Mouse (Mus musculus) forebrain, postnatal 0 days (tissue): ENCODE results near the gene Cdca7. TPM values are rescaled to one million over a fixed set of nuclear protein-coding genes. Genes with fewer than 3 reads are reported as not detected.
A peak's percentile ranks its signal among the peaks of the same experiment; 100 is the strongest.

Experiments used
- ATAC-seq: fragments of 200-750 bp; cut with Nextera tagmentation; 2 replicates; pipeline ENCODE4 v1.8.0; 2017; ENCODE audit warnings: mild to moderate bottlenecking, moderate library complexity
- DNase-seq: peaks from one replicate; pipeline ENCODE4 v3.0.0-alpha.2; 2015
- H3K27ac ChIP-seq: fragments of 300-500 bp; sonication (generic); 2 replicates; pipeline ENCODE4 v1.5.1; 2014; ENCODE audit warnings: low read depth, mild to moderate bottlenecking, antibody characterized with exemption, low read length, moderate library complexity, mixed read lengths
- H3K27me3 ChIP-seq: fragments of 300-500 bp; sonication (generic); 2 replicates; pipeline ENCODE4 v1.6.1; 2014; ENCODE audit warnings: mild to moderate bottlenecking, low read length, mixed read lengths; ENCODE audit not compliant: insufficient read depth
- H3K36me3 ChIP-seq: fragments of 300-500 bp; sonication (generic); 2 replicates; pipeline ENCODE4 v1.6.1; 2014; ENCODE audit warnings: mild to moderate bottlenecking, moderate library complexity; ENCODE audit not compliant: insufficient read depth
- H3K4me1 ChIP-seq: fragments of 300-500 bp; sonication (generic); 2 replicates; pipeline ENCODE4 v1.6.1; 2014; ENCODE audit warnings: antibody characterized with exemption; ENCODE audit not compliant: insufficient read depth
- H3K4me2 ChIP-seq: fragments of 300-500 bp; sonication (generic); 2 replicates; pipeline ENCODE4 v1.6.1; 2014; ENCODE audit warnings: low read depth, mild to moderate bottlenecking, moderate library complexity
- H3K4me3 ChIP-seq: fragments of 300-500 bp; sonication (generic); 2 replicates; pipeline ENCODE4 v1.5.1; 2014; ENCODE audit warnings: low read depth, low read length, mixed read lengths
- H3K9ac ChIP-seq: fragments of 300-500 bp; sonication (generic); 2 replicates; pipeline ENCODE4 v1.6.1; 2014; ENCODE audit warnings: mild to moderate bottlenecking
- H3K9me3 ChIP-seq: fragments of 300-500 bp; sonication (generic); 2 replicates; pipeline ENCODE4 v1.6.1; 2016; ENCODE audit warnings: low read length
- CTCF ChIP-seq: sonication (generic); IDR thresholded peaks from 2 replicates; pipeline ENCODE4 v1.5.1; 2016; ENCODE audit warnings: antibody characterized with exemption, control low read depth, low read depth
- WGBS: fragments of 180-500 bp; shearing (Covaris S2); extraction: QIAGEN DNeasy Blood & Tissue Kit; methylation state at CpG from one replicate; pipeline ENCODE4 v1.1.7; 2014; 5-methylcytosine and 5-hydroxymethylcytosine counted together
- polyA plus RNA-seq: library from polyadenylated mRNA; unstranded; fragments of >200 nt; fragmentation: Nextera tagmentation; extraction: Ambion mirVana; gene quantifications from 2 replicates; pipeline ENCODE4 v1.2.1, GENCODE M21; 2015
- total RNA-seq: library from RNA; depleted of rRNA; stranded (reverse); fragments of >200 nt; gene quantifications from 2 replicates; pipeline ENCODE4 v1.2.3, GENCODE M21; 2014; rRNA removed

Gene Cdca7
- total and polyA plus RNA-seq, 2 experiments from 2014 or later = 20.6 to 28.9 TPM

DNA sequence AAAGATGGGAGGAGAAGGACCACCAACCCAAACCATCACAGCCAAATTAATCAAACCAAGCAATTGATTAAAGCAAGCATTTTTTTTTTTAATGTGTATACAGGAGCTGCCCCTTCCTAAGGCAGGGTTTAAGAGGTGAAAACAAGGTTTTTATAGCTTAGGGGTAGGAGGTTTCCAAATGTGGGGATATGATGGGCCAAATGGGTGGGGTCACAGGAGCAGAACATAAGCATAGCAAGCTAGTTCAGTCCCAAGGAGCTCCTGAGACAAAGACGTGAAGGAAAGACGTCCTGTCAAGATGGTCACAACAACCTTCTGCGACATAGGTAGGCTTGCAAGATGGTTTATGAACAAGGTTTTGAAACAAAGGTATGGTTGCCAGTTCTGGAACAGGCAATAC, 49.6 kb downstream of the Cdca7 start:
- Histone ChIP-seq H3K27ac (no peak overlapping the region), H3K4me2 (no peak overlapping the region), H3K4me3 (no peak overlapping the region), H3K27me3 (0 out of 2 replicates have a peak, but pooled peaks cover 3% of the 10 kb centered on the region), H3K36me3 (no peaks in the 10 kb centered on the region), H3K9ac (no peak overlapping the region), H3K9me3 (no peaks in the 10 kb centered on the region), H3K4me1 (0 out of 2 replicates have a peak, but pooled peaks cover 8% of the 10 kb centered on the region)
- 98% methylated on average over 3 of the region's 3 CpGs for WGBS
- DNase-seq = no peak
- TF ChIP-seq CTCF = no peak
- no peak for ATAC-seq

DNA sequence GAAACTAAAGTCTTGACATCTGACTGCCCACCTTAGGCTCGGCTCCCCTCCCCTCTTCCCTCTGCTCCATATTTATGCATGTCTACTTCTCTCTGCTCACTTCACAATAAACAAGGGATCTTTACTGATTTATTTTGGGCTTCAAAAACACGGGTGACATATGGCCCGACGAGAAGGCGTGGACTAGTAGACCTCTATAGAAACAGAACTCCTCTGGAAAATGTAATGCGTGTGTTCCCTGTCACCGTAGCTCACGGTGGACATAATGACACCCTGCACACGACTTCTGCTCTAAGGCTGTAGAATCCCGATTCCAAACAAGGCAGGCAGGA, 53.0 kb downstream of the Cdca7 start:
- Histone ChIP-seq H3K4me1 (0 out of 2 replicates have a peak, but pooled peaks cover 8% of the 10 kb centered on the region), H3K27ac (peak overlapping the region; percentile 60), H3K4me2 (peak overlapping the region; percentile 50), H3K27me3 (no peaks in the 10 kb centered on the region), H3K36me3 (no peaks in the 10 kb centered on the region), H3K4me3 (peak overlapping the region; percentile 25), H3K9me3 (no peaks in the 10 kb centered on the region), H3K9ac (peak overlapping the region; percentile 56)
- DNase-seq (no peak), ATAC-seq (no peak; the same call in none of the 2 replicates)
- 29% methylated on average over 10 of the region's 10 CpGs for WGBS
- no peak for TF ChIP-seq CTCF

DNA sequence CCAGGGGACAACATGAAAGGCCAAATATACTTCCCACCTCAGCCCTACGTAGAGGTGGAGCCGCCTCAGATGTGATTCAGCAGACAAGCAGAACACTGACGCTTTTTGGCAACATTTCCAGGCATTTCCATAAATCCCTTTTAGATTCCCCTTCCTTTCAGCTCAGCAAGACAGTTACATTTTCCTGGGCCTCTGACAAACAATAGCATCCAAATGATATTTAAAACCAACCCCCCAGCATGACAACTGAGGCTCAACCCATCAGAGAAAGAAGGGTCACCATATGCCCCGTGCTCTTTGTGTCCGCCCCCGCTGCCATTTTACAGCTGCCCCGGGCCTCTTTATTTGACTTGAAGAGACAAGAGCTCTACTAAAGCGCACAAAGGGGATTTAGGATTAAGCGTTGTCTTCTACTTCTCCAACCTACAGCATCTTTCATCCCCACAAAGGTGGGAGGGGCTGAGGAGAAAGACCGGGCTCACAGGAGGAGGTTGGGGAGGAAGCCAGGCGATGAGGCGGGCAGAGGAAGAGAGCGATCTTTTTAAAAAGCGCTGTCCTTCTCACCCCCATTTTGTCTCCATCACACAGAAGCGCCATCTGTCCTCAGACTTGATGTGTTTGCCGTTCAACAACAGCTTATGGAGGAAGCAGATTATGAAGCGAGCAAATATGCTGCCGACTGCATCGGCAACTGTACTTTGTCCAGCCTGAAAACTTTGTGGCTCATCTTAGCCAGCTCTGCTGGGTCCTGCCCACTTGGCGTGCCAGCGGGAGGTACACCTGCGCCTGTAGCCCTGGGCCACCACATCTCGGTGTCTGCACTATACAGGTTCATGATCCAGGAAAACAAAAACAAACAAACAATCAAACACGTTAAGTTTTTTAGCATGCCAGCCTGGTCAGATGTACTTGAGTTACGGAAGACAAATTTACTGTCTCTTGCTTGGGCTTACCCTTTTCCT, 53.7 kb downstream of the Cdca7 start:
- Histone ChIP-seq H3K27ac (peak overlapping the region; percentile 60), H3K4me2 (peak overlapping the region; percentile 50), H3K27me3 (no peaks in the 10 kb centered on the region), H3K9me3 (no peaks in the 10 kb centered on the region), H3K9ac (peak overlapping the region; percentile 56), H3K4me1 (0 out of 2 replicates have a peak, but pooled peaks cover 8% of the 10 kb centered on the region), H3K4me3 (peak overlapping the region; percentile 25), H3K36me3 (no peaks in the 10 kb centered on the region)
- DNase-seq (peak; percentile 78), ATAC-seq (peak; percentile 76)
- no peak for TF ChIP-seq CTCF
- 9% methylated on average over 25 of the region's 25 CpGs for WGBS

DNA sequence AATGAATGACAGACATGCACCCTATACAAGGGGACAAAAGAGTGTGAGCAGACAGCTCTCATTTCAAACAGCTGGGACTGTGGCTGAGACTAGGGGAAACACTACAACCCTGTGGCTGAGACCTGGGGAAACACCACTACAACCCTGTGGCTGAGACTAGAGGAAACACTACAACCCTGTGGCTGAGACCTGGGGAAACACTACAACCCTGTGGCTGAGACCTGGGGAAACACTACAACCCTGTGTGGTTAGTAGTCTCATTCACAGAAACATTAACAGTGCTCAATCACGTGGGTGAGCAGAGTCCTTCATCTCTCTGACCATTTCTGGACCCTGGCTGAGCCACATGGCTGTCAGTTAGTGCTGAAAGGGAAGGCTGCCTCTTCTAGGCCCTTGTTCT, 59.9 kb downstream of the Cdca7 start:
- Histone ChIP-seq H3K9ac (no peak overlapping the region), H3K4me1 (no peaks in the 10 kb centered on the region), H3K27ac (no peak overlapping the region), H3K4me2 (no peak overlapping the region), H3K27me3 (no peaks in the 10 kb centered on the region), H3K4me3 (no peak overlapping the region), H3K9me3 (no peaks in the 10 kb centered on the region), H3K36me3 (no peaks in the 10 kb centered on the region)
- DNase-seq = no peak
- 69% methylated on average over 1 of the region's 1 CpGs for WGBS
- no peak for ATAC-seq
- TF ChIP-seq CTCF = no peak

Other genes with a start within 250 kb of the Cdca7 start
- gene Map3k20, start 190.5 kb upstream of the Cdca7 start, total RNA-seq = 6.3 and 8.9 TPM in 2 replicates
- 2.1 and 3.6 TPM in 2 replicates for gene Map3k20, start 190.5 kb upstream of the Cdca7 start, polyA plus RNA-seq